Comparison of ENCODE assay signal across 28 mouse cellular contexts in genomic region chr7:55824468-55824867, GRCm38 (mm10). TPM values are rescaled to one million over a fixed set of nuclear protein-coding genes. Genes with fewer than 3 reads are reported as not detected.
DNase-seq lines count a peak whose midpoint lies in the region; ATAC-seq and TF ChIP-seq lines count a peak whose summit lies in the region.
"Had no signal": no experiment of that assay in that cellular context is flagged by ENCODE, and none has a peak within 500 bp of the region (broad histone marks: within the 10 kb centered on the region; RNA-seq: fewer than 3 reads in every experiment).

No protein-coding gene starts in this region.

- no peak overlapping the region for H3K4me3 ChIP-seq in intestine, postnatal 0 days (ENCODE audit: low read depth, low read length)
- H3K4me3 ChIP-seq in intestine, embryonic 16.5 days (ENCODE audit: low read length): no peak overlapping the region
- no peak overlapping the region for H3K4me3 ChIP-seq in midbrain, postnatal 0 days (ENCODE audit: low read depth, low read length)
- no peak overlapping the region for H3K4me3 ChIP-seq in midbrain, embryonic 16.5 days (ENCODE audit: low read depth, low read length)
- H3K4me3 ChIP-seq: heart, adult 2 months; heart, embryonic 15.5 days; hindbrain, embryonic 15.5 days; intestine, embryonic 15.5 days; limb, embryonic 10.5 days; megakaryocyte, embryonic 14.5 days; midbrain, embryonic 13.5 days; neural tube, embryonic 12.5 days; stomach, embryonic 15.5 days had no signal

- H3K36me3 ChIP-seq in intestine, postnatal 0 days (ENCODE audit: control insufficient read depth, insufficient read depth): peaks cover 50% of the 10 kb centered on the region
- H3K36me3 ChIP-seq in intestine, embryonic 16.5 days (ENCODE audit: control insufficient read depth, insufficient read depth, low read length): peaks cover 17% of the 10 kb centered on the region
- H3K36me3 ChIP-seq in midbrain, postnatal 0 days (ENCODE audit: insufficient read depth, low read length): peaks cover 41% of the 10 kb centered on the region
- peaks cover 42% of the 10 kb centered on the region for H3K36me3 ChIP-seq in midbrain, embryonic 16.5 days (ENCODE audit: control insufficient read depth, insufficient read depth, low read length)

- DNase-seq in embryo, embryonic 11 days: peak; percentile 4
- no peak for DNase-seq in embryo, embryonic 10 days (ENCODE audit: low spot score)
- peak; percentile 2 for DNase-seq in midbrain, postnatal 0 days (ENCODE audit: low spot score)
- no peak for DNase-seq in urinary bladder, postnatal 36 days (ENCODE audit: low spot score in 2 of 2)
- DNase-seq: adrenal gland, postnatal 10 days; cerebellum, adult 2 months; cerebellum, postnatal 25 days; gastrocnemius, postnatal 25 days; heart, adult 2 months; heart, postnatal 4 days; kidney, postnatal 36 days; liver; right cerebral cortex, adult 18-20 months; thymus, adult 18-20 months; thymus, postnatal 36 days had no signal

- no peak overlapping the region for H3K27ac ChIP-seq in intestine, postnatal 0 days (ENCODE audit: low read depth, low read length)
- H3K27ac ChIP-seq in intestine, embryonic 16.5 days (ENCODE audit: low read length): no peak overlapping the region
- H3K27ac ChIP-seq in midbrain, postnatal 0 days (ENCODE audit: low read depth, low read length): no peak overlapping the region
- H3K27ac ChIP-seq in midbrain, embryonic 16.5 days (ENCODE audit: low read length): no peak overlapping the region
- H3K27ac ChIP-seq: heart, adult 2 months; heart, embryonic 15.5 days; hindbrain, embryonic 15.5 days; intestine, embryonic 15.5 days; limb, embryonic 10.5 days; midbrain, embryonic 13.5 days; neural tube, embryonic 12.5 days; stomach, embryonic 15.5 days had no signal

- no peak for ATAC-seq in intestine, postnatal 0 days
- no peak for ATAC-seq in intestine, embryonic 16.5 days
- no peak for ATAC-seq in midbrain, postnatal 0 days (ENCODE audit: low FRiP score)
- ATAC-seq in midbrain, embryonic 16.5 days: no peak
- ATAC-seq in activated CD4-positive, CD25-positive, alpha-beta regulatory T cell, adult 4 months: no peak
- ATAC-seq: forebrain, embryonic 16.5 days; intestine, embryonic 15.5 days; midbrain, embryonic 13.5 days had no signal

- peak; percentile 40 for TF ChIP-seq CTCF in intestine, postnatal 0 days (IDR thresholded peaks at IDR 0.05; ENCODE audit: low read depth)
- TF ChIP-seq CTCF in midbrain, postnatal 0 days (IDR thresholded peaks at IDR 0.05): peak; percentile 50

- no peak overlapping the region for H3K4me2 ChIP-seq in intestine, postnatal 0 days (replicated peaks; ENCODE audit: low read depth)
- H3K4me2 ChIP-seq in intestine, embryonic 16.5 days (ENCODE audit: low read depth, low read length): no peak overlapping the region
- H3K4me2 ChIP-seq in midbrain, postnatal 0 days (ENCODE audit: low read depth, low read length, poor library complexity, severe bottlenecking): no peak overlapping the region
- no peak overlapping the region for H3K4me2 ChIP-seq in midbrain, embryonic 16.5 days (ENCODE audit: low read length)
- H3K4me2 ChIP-seq: heart, embryonic 15.5 days; hindbrain, embryonic 15.5 days; intestine, embryonic 15.5 days; midbrain, embryonic 13.5 days; neural tube, embryonic 12.5 days; stomach, embryonic 15.5 days had no signal

- no peak overlapping the region for H3K9ac ChIP-seq in intestine, postnatal 0 days (ENCODE audit: low read depth, low read length)
- no peak overlapping the region for H3K9ac ChIP-seq in intestine, embryonic 16.5 days (ENCODE audit: low read depth, low read length)
- no peak overlapping the region for H3K9ac ChIP-seq in midbrain, postnatal 0 days (replicated peaks; ENCODE audit: low read length, poor library complexity, severe bottlenecking)
- H3K9ac ChIP-seq in midbrain, embryonic 16.5 days (ENCODE audit: low read depth, low read length): no peak overlapping the region
- H3K9ac ChIP-seq: heart, embryonic 15.5 days; hindbrain, embryonic 15.5 days; intestine, embryonic 15.5 days; midbrain, embryonic 13.5 days; neural tube, embryonic 12.5 days; stomach, embryonic 15.5 days had no signal

- H3K27me3 ChIP-seq in intestine, postnatal 0 days (replicated peaks; ENCODE audit: control insufficient read depth, insufficient read depth, low read length): no peaks in the 10 kb centered on the region
- no peaks in the 10 kb centered on the region for H3K27me3 ChIP-seq in intestine, embryonic 16.5 days (replicated peaks; ENCODE audit: control insufficient read depth, insufficient read depth, low read length)
- no peaks in the 10 kb centered on the region for H3K27me3 ChIP-seq in midbrain, postnatal 0 days (ENCODE audit: insufficient read depth, low read length)
- no peaks in the 10 kb centered on the region for H3K27me3 ChIP-seq in midbrain, embryonic 16.5 days (ENCODE audit: control insufficient read depth, insufficient read depth, low read depth, low read length)
- H3K27me3 ChIP-seq: heart, embryonic 15.5 days; hindbrain, embryonic 15.5 days; intestine, embryonic 15.5 days; megakaryocyte, embryonic 14.5 days; midbrain, embryonic 13.5 days; neural tube, embryonic 12.5 days; stomach, embryonic 15.5 days had no signal

- H3K4me1 ChIP-seq in intestine, postnatal 0 days (replicated peaks; ENCODE audit: control insufficient read depth, insufficient read depth, low read length): no peaks in the 10 kb centered on the region
- no peaks in the 10 kb centered on the region for H3K4me1 ChIP-seq in intestine, embryonic 16.5 days (ENCODE audit: control insufficient read depth, insufficient read depth, low read length)
- H3K4me1 ChIP-seq in midbrain, postnatal 0 days (ENCODE audit: insufficient read depth, low read length): no peaks in the 10 kb centered on the region
- no peaks in the 10 kb centered on the region for H3K4me1 ChIP-seq in midbrain, embryonic 16.5 days (ENCODE audit: control insufficient read depth, insufficient read depth, low read length)
- H3K4me1 ChIP-seq: heart, embryonic 15.5 days; hindbrain, embryonic 15.5 days; intestine, embryonic 15.5 days; limb, embryonic 10.5 days; midbrain, embryonic 13.5 days; neural tube, embryonic 12.5 days; stomach, embryonic 15.5 days had no signal

- H3K9me3 ChIP-seq in intestine, postnatal 0 days (ENCODE audit: control insufficient read depth): no peaks in the 10 kb centered on the region
- no peaks in the 10 kb centered on the region for H3K9me3 ChIP-seq in intestine, embryonic 16.5 days (ENCODE audit: control insufficient read depth, low read length)
- H3K9me3 ChIP-seq in midbrain, postnatal 0 days (ENCODE audit: low read length): no peaks in the 10 kb centered on the region
- H3K9me3 ChIP-seq in midbrain, embryonic 16.5 days (replicated peaks; ENCODE audit: control insufficient read depth, low read length, poor library complexity, severe bottlenecking): no peaks in the 10 kb centered on the region
- H3K9me3 ChIP-seq: heart, embryonic 15.5 days; hindbrain, embryonic 15.5 days; intestine, embryonic 15.5 days; limb, embryonic 10.5 days; megakaryocyte, embryonic 14.5 days; midbrain, embryonic 13.5 days; neural tube, embryonic 12.5 days; stomach, embryonic 15.5 days had no signal

- WGBS in intestine, postnatal 0 days: 81% methylated on average over 5 of the region's 5 CpGs
- 84% methylated on average over 5 of the region's 5 CpGs for WGBS in intestine, embryonic 16.5 days
- 82% methylated on average over 5 of the region's 5 CpGs for WGBS in midbrain, postnatal 0 days
- 81% methylated on average over 5 of the region's 5 CpGs for WGBS in midbrain, embryonic 16.5 days

RNA-seq across cellular contexts. Expression of gene Cyfip1, which starts 17.1 kb away (rescaled TPM):
- polyA plus RNA-seq in intestine, postnatal 0 days (2015; fragmentation: Nextera tagmentation; extraction: Ambion mirVana): 49.0 and 54.2 TPM in 2 replicates
- 89.3 and 93.9 TPM in 2 replicates for polyA plus RNA-seq in intestine, embryonic 16.5 days (2015; fragmentation: Nextera tagmentation; extraction: Ambion mirVana)
- 41.4 and 49.5 TPM in 2 replicates for total RNA-seq in midbrain, postnatal 0 days (2014; rRNA removed)
- polyA plus RNA-seq in midbrain, postnatal 0 days (2015; fragmentation: Nextera tagmentation; extraction: Ambion mirVana): 31.4 and 33.1 TPM in 2 replicates
- polyA plus RNA-seq in midbrain, embryonic 16.5 days (2015; fragmentation: Nextera tagmentation; extraction: Ambion mirVana): 43.1 and 44.1 TPM in 2 replicates
- 10 to 100 TPM; 67.1 to 75.8 TPM for polyA plus RNA-seq in activated CD4-positive, CD25-positive, alpha-beta regulatory T cell, adult 4 months (2017; shearing (Covaris generic))

RNA-seq across cellular contexts. Expression of gene Tubgcp5, which starts 30.5 kb away (rescaled TPM):
- 6.9 and 7.9 TPM in 2 replicates for polyA plus RNA-seq in intestine, postnatal 0 days (2015; fragmentation: Nextera tagmentation; extraction: Ambion mirVana)
- 18.1 and 18.3 TPM in 2 replicates for polyA plus RNA-seq in intestine, embryonic 16.5 days (2015; fragmentation: Nextera tagmentation; extraction: Ambion mirVana)
- 17.8 and 27.3 TPM in 2 replicates for total RNA-seq in midbrain, postnatal 0 days (2014; rRNA removed)
- 21.5 and 21.6 TPM in 2 replicates for polyA plus RNA-seq in midbrain, postnatal 0 days (2015; fragmentation: Nextera tagmentation; extraction: Ambion mirVana)
- polyA plus RNA-seq in midbrain, embryonic 16.5 days (2015; fragmentation: Nextera tagmentation; extraction: Ambion mirVana): 39.7 and 42.9 TPM in 2 replicates
- 10 to 100 TPM; 29.8 to 35.9 TPM for polyA plus RNA-seq in activated CD4-positive, CD25-positive, alpha-beta regulatory T cell, adult 4 months (2017; shearing (Covaris generic))

RNA-seq across cellular contexts. Expression of gene Siglech, which starts 56.5 kb away (rescaled TPM):
- polyA plus RNA-seq in intestine, postnatal 0 days (2015; fragmentation: Nextera tagmentation; extraction: Ambion mirVana): 1.4 and 1.8 TPM in 2 replicates
- polyA plus RNA-seq in intestine, embryonic 16.5 days (2015; fragmentation: Nextera tagmentation; extraction: Ambion mirVana): 0.84 and 1.0 TPM in 2 replicates
- 2.2 and 4.4 TPM in 2 replicates for total RNA-seq in midbrain, postnatal 0 days (2014; rRNA removed)
- polyA plus RNA-seq in midbrain, postnatal 0 days (2015; fragmentation: Nextera tagmentation; extraction: Ambion mirVana): 4.1 and 4.5 TPM in 2 replicates
- 1.8 and 2.0 TPM in 2 replicates for polyA plus RNA-seq in midbrain, embryonic 16.5 days (2015; fragmentation: Nextera tagmentation; extraction: Ambion mirVana)
- polyA plus RNA-seq in activated CD4-positive, CD25-positive, alpha-beta regulatory T cell, adult 4 months (2017; shearing (Covaris generic)): not detected
- total RNA-seq: heart, adult 2 months; heart, postnatal 4 days had no signal

Comparison
In these comparisons a context has a peak if more than half of its experiments do, and no peak if none do; other contexts are left out.
1. DNase-seq: peak in embryo, embryonic 11 days (single experiment) and midbrain, postnatal 0 days (single experiment); none in embryo, embryonic 10 days (single experiment) and urinary bladder, postnatal 36 days (0 of 2).